Mouse (Mus musculus) CH12.LX (cell line): ENCODE measurements around the gene Mgat4d. TPM values are rescaled to one million over a fixed set of nuclear protein-coding genes. Genes with fewer than 3 reads are reported as not detected.

Source experiments
- DNase-seq: peaks from one replicate; pipeline ENCODE4 v3.0.0-alpha.2; 2013; ENCODE audit errors: extremely low read depth
- H3K27ac ChIP-seq: 2 replicates; pipeline ENCODE4 v1.5.1; 2012; ENCODE audit warnings: low read depth, mild to moderate bottlenecking, control low read depth, moderate library complexity; ENCODE audit not compliant: insufficient read depth
- H3K27me3 ChIP-seq: replicated peaks from 2 replicates; pipeline ENCODE3; 2012; ENCODE audit warnings: inconsistent platforms
- H3K36me3 ChIP-seq, 2 experiments: replicated peaks in 1 of 2; 2 replicates each; pipeline versions ENCODE3 to v1.6.1; 2012; ENCODE audit warnings: inconsistent platforms in 1 of 2, low read length in 1 of 2, mild to moderate bottlenecking in 1 of 2, mixed read lengths in 1 of 2, moderate library complexity in 1 of 2; ENCODE audit not compliant: control insufficient read depth in 1 of 2, insufficient read depth in 1 of 2
- H3K4me1 ChIP-seq, 2 experiments: 2 replicates each; pipeline ENCODE4 v1.6.1; 2012; ENCODE audit warnings: inconsistent platforms in 1 of 2, moderate library complexity in 1 of 2; ENCODE audit not compliant: insufficient read depth in 2 of 2, control insufficient read depth in 1 of 2
- H3K4me2 ChIP-seq: 2 replicates; pipeline ENCODE4 v1.6.1; 2012; ENCODE audit warnings: low read depth, mild to moderate bottlenecking, control low read depth; ENCODE audit not compliant: poor library complexity, insufficient read depth, severe bottlenecking
- H3K4me3 ChIP-seq, 3 experiments: fragments of 150-350 bp in 1 of 3; sonication (generic) in 1 of 3; replicated peaks in 1 of 3; 2 replicates each; pipeline versions ENCODE3 to v1.5.1; 2011 to 2012; ENCODE audit warnings: low read depth in 2 of 3, low read length in 2 of 3, mild to moderate bottlenecking in 2 of 3, moderate library complexity in 2 of 3, control low read depth in 1 of 3, improper control_type of control experiment in 1 of 3, inconsistent platforms in 1 of 3, mixed read lengths in 1 of 3; ENCODE audit not compliant: poor library complexity in 1 of 3
- H3K79me2 ChIP-seq: replicated peaks from 2 replicates; pipeline ENCODE4 v1.6.1; 2012; ENCODE audit warnings: mild to moderate bottlenecking, moderate library complexity; ENCODE audit not compliant: control insufficient read depth, poor library complexity, insufficient read depth, severe bottlenecking; ENCODE audit errors: extremely low read depth
- H3K9ac ChIP-seq: 2 replicates; pipeline ENCODE4 v1.6.1; 2012; ENCODE audit warnings: low read depth, mild to moderate bottlenecking, control low read depth, moderate library complexity; ENCODE audit not compliant: insufficient read depth
- H3K9me3 ChIP-seq: replicated peaks from 2 replicates; pipeline ENCODE3; 2012; ENCODE audit warnings: low read length, inconsistent platforms, mixed read lengths
- BHLHE40 ChIP-seq: IDR thresholded peaks from 2 replicates; pipeline ENCODE4 v1.6.1; 2011; ENCODE audit warnings: mild to moderate bottlenecking, low read depth, low read length, improper control_type of control experiment
- CHD1 ChIP-seq: IDR thresholded peaks from 2 replicates; pipeline ENCODE4 v1.6.1; 2012; ENCODE audit warnings: low read depth, low read length, improper control_type of control experiment, inconsistent platforms
- CHD2 ChIP-seq: IDR thresholded peaks from 2 replicates; pipeline ENCODE4 v1.6.1; 2011; ENCODE audit warnings: low read length, improper control_type of control experiment
- ELF1 ChIP-seq: IDR thresholded peaks from 2 replicates; pipeline ENCODE4 v1.6.1; 2014; ENCODE audit warnings: low read depth, mild to moderate bottlenecking, inconsistent platforms, low read length, improper control_type of control experiment
- EP300 ChIP-seq: IDR thresholded peaks from 2 replicates; pipeline ENCODE4 v1.6.1; 2011; ENCODE audit warnings: low read length, improper control_type of control experiment
- ETS1 ChIP-seq: conservative IDR thresholded peaks from 2 replicates; pipeline ENCODE4 v1.6.1; 2012; ENCODE audit warnings: low read depth, mild to moderate bottlenecking, inconsistent platforms, low read length, improper control_type of control experiment, moderate library complexity
- GABPA ChIP-seq: IDR thresholded peaks from 2 replicates; pipeline ENCODE4 v1.6.1; 2012; ENCODE audit warnings: low read depth, low read length, improper control_type of control experiment, inconsistent platforms; ENCODE audit not compliant: insufficient replicate concordance
- HCFC1 ChIP-seq: IDR thresholded peaks from 2 replicates; pipeline ENCODE4 v1.6.1; 2012; ENCODE audit warnings: low read depth, mild to moderate bottlenecking, inconsistent platforms, low read length, improper control_type of control experiment
- IRF4 ChIP-seq: IDR thresholded peaks from 2 replicates; pipeline ENCODE4 v1.6.1; 2014; ENCODE audit warnings: low read depth, mild to moderate bottlenecking, inconsistent platforms, low read length, improper control_type of control experiment
- JUN ChIP-seq: IDR thresholded peaks from 2 replicates; pipeline ENCODE4 v1.6.1; 2011; ENCODE audit warnings: low read depth, mild to moderate bottlenecking, low read length, improper control_type of control experiment, moderate library complexity; ENCODE audit not compliant: insufficient read depth
- JUND ChIP-seq: conservative IDR thresholded peaks from 2 replicates; pipeline ENCODE4 v1.6.1; 2011; ENCODE audit warnings: low read depth, low read length, improper control_type of control experiment
- MAFK ChIP-seq: IDR thresholded peaks from 2 replicates; pipeline ENCODE4 v1.6.1; 2011; ENCODE audit warnings: low read length, improper control_type of control experiment; ENCODE audit not compliant: insufficient replicate concordance
- MAX ChIP-seq: IDR thresholded peaks from 2 replicates; pipeline ENCODE4 v1.6.1; 2011; ENCODE audit warnings: low read length, improper control_type of control experiment
- MAZ ChIP-seq: IDR thresholded peaks from 2 replicates; pipeline ENCODE4 v1.6.1; 2012; ENCODE audit warnings: low read depth, mild to moderate bottlenecking, inconsistent platforms, low read length, improper control_type of control experiment, moderate library complexity
- MEF2A ChIP-seq: IDR thresholded peaks from 2 replicates; pipeline ENCODE4 v1.6.1; 2014; ENCODE audit warnings: low read depth, mild to moderate bottlenecking, inconsistent platforms, low read length, improper control_type of control experiment, borderline replicate concordance
- MXI1 ChIP-seq: IDR thresholded peaks from 2 replicates; pipeline ENCODE4 v1.6.1; 2011; ENCODE audit warnings: mild to moderate bottlenecking, low read depth, low read length, improper control_type of control experiment
- MYC ChIP-seq: IDR thresholded peaks from 2 replicates; pipeline ENCODE4 v1.6.1; 2011; ENCODE audit warnings: low read depth, mild to moderate bottlenecking, improper control_type of control experiment, low read length
- NELFE ChIP-seq: IDR thresholded peaks from 2 replicates; pipeline ENCODE4 v1.6.1; 2011; ENCODE audit warnings: low read depth, low read length, improper control_type of control experiment
- POLR2A ChIP-seq: IDR thresholded peaks from 2 replicates; pipeline ENCODE4 v1.6.1; 2011; ENCODE audit warnings: low read depth, mild to moderate bottlenecking, improper control_type of control experiment, low read length
- RAD21 ChIP-seq: IDR thresholded peaks from 2 replicates; pipeline ENCODE4 v1.6.1; 2011; ENCODE audit warnings: low read depth, mild to moderate bottlenecking, low read length, improper control_type of control experiment, moderate library complexity
- RCOR1 ChIP-seq: conservative IDR thresholded peaks from 2 replicates; pipeline ENCODE4 v1.6.1; 2012; ENCODE audit warnings: low read depth, mild to moderate bottlenecking, inconsistent platforms, low read length, improper control_type of control experiment
- SIN3A ChIP-seq: IDR thresholded peaks from 2 replicates; pipeline ENCODE4 v1.6.1; 2012; ENCODE audit warnings: low read length, improper control_type of control experiment, inconsistent platforms
- SMC3 ChIP-seq: IDR thresholded peaks from 2 replicates; pipeline ENCODE4 v1.6.1; 2011; ENCODE audit warnings: low read depth, low read length, improper control_type of control experiment
- USF1 ChIP-seq: IDR thresholded peaks from 2 replicates; pipeline ENCODE4 v1.6.1; 2014; ENCODE audit warnings: low read depth, mild to moderate bottlenecking, inconsistent platforms, low read length, improper control_type of control experiment
- ZKSCAN1 ChIP-seq: IDR thresholded peaks from 2 replicates; pipeline ENCODE4 v1.6.1; 2012; ENCODE audit warnings: low read depth, inconsistent platforms, low read length, improper control_type of control experiment, borderline replicate concordance
- ZNF384 ChIP-seq: IDR thresholded peaks from 2 replicates; pipeline ENCODE4 v1.6.1; 2012; ENCODE audit warnings: low read depth, low read length, improper control_type of control experiment, inconsistent platforms
- dilution Hi-C: fragments of 300-500 bp; cut with MboI; formaldehyde crosslinking; loops from 2 replicates; pipeline ENCODE4 v1.14.3; 2020; ENCODE audit warnings: low sequenced_read_pairs; ENCODE audit not compliant: extremely low pct_unique_long_range_greater_than_20kb, extremely low pct_ligation_motif_present
- in situ Hi-C: fragments of 300-500 bp; cut with MboI; formaldehyde crosslinking; loops from 3 replicates; pipeline ENCODE4 v1.14.3; 2019; ENCODE audit warnings: low sequenced_read_pairs, low pct_ligation_motif_present, low pct_unique_long_range_greater_than_20kb, mixed read lengths
- polyA plus RNA-seq: library from polyadenylated mRNA; unstranded; fragments of >175 nt; gene quantifications from 2 replicates; pipeline ENCODE4 v1.2.1, GENCODE M21; 2012; ENCODE audit warnings: low read depth; ENCODE audit not compliant: insufficient read length
- total RNA-seq, 2 experiments: library from RNA; depleted of rRNA; stranded (reverse); fragments of 300-350 nt in 1 of 2; fragments of >200 nt in 1 of 2; gene quantifications; 2 replicates each; pipeline ENCODE4 v1.2.3; 2012 to 2014

Mgat4d gene
- total and polyA plus RNA-seq, 3 experiments, result 0.17 TPM; not detected in 2

DNA sequence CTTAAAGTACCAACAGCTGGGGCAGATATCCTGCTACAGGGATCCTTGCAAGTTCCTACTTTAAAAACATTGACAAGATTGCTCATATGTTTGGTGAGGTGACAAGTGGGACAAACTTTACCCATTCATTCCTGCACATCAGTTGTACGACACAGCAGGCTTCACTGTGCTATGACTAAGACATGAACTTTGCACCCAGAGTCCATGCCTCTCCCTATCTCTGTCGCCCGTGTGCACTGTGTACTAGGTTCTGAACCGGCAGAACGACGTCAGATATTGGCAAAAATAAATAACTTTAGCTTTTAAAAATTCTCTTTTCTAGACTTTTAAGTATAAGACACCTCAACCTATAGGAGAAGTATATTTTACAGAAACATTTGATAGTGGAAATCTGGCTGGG is 48.4 kb downstream of the Mgat4d start:
- H3K9ac ChIP-seq, result no peak overlapping the region
- H3K4me2 ChIP-seq, result no peak overlapping the region
- in situ Hi-C loops, result no loop called here
- no peak for DNase-seq
- H3K9me3 ChIP-seq, result peaks cover 5% of the 10 kb centered on the region
- H3K4me1 ChIP-seq, result peaks cover 4 to 20% of the 10 kb centered on the region in 2 experiments
- no peak overlapping the region for H3K4me3 ChIP-seq
- dilution Hi-C loops, result no loop called here
- no peak overlapping the region for H3K27ac ChIP-seq
- no peaks in the 10 kb centered on the region for H3K36me3 ChIP-seq
- H3K79me2 ChIP-seq, result no peaks in the 10 kb centered on the region
- H3K27me3 ChIP-seq, result no peaks in the 10 kb centered on the region
- TF ChIP-seq POLR2A, result no peak
- TF ChIP-seq MYC, result no peak
- TF ChIP-seq RCOR1, result no peak
- TF ChIP-seq USF1, result no peak
- TF ChIP-seq MAFK, result no peak
- TF ChIP-seq MAZ, result no peak
- TF ChIP-seq SMC3, result no peak
- no peak for TF ChIP-seq MAX
- no peak for TF ChIP-seq JUN

DNA sequence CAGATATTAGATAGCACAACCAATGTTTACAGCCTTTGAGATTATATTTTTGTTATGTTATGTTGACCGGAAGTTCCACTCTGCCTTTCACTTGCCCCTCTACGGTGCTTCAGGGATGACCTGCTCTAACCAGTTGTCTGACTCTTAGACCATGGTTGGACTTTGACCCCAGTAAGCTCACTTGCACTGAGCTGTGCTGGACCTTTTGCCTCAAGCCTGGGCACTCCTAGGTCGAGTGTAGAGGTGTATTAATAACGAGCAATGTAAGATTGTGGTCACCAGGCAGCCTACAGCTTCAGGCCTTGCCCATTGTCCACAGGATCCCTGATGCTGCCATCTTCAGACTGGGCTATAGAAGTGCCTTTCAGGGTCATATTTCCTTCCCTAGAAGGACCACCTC is 49.5 kb downstream of the Mgat4d start:
- dilution Hi-C loops, result no loop called here
- in situ Hi-C loops, result no loop called here

DNA sequence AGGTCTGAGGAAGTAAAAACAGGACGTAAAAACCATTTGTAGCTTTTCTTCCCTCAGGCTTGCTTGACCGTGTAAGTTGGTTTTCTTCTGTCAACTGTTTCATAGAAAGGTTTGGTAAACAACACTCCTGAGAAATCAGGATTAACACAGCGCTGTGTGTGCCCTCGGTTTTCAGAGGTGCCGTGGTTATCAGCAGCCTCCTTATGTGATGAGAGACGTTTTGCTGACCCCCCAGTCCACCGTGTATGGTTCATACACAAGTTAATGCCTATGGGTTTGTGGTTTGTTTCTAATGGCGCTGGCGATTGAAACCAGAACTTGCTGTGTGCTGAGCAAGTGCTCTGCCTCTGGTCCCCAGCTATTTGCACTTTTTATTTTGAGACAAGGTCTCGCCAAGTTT is 57.3 kb downstream of the Mgat4d start:
- Histone ChIP-seq H3K4me1 (no peaks in the 10 kb centered on the region), H3K36me3 (no peaks in the 10 kb centered on the region), H3K27me3 (no peaks in the 10 kb centered on the region), H3K9me3 (no peaks in the 10 kb centered on the region), H3K79me2 (no peaks in the 10 kb centered on the region), H3K9ac (no peak overlapping the region), H3K27ac (no peak overlapping the region), H3K4me2 (no peak overlapping the region), H3K4me3 (no peak overlapping the region)
- dilution Hi-C loops, result no loop called here
- TF ChIP-seq CHD1, result no peak
- TF ChIP-seq HCFC1, result no peak
- no peak for TF ChIP-seq NELFE
- no peak for TF ChIP-seq MEF2A
- TF ChIP-seq GABPA, result no peak
- no peak for TF ChIP-seq IRF4
- TF ChIP-seq RCOR1, result no peak
- TF ChIP-seq ZKSCAN1, result no peak
- TF ChIP-seq BHLHE40, result no peak
- TF ChIP-seq ZNF384, result no peak
- TF ChIP-seq USF1, result no peak
- in situ Hi-C loops, result no loop called here
- DNase-seq, result no peak

More for the DNA sequence above, 49.5 kb downstream of the Mgat4d start:
- H3K27ac ChIP-seq, result no peak overlapping the region
- H3K4me1 ChIP-seq, result peaks cover 4 to 20% of the 10 kb centered on the region in 2 experiments
- no peaks in the 10 kb centered on the region for H3K79me2 ChIP-seq
- H3K4me2 ChIP-seq, result no peak overlapping the region
- no peaks in the 10 kb centered on the region for H3K27me3 ChIP-seq
- peaks cover 5% of the 10 kb centered on the region for H3K9me3 ChIP-seq
- DNase-seq, result no peak
- no peak overlapping the region for H3K4me3 ChIP-seq
- no peak overlapping the region for H3K9ac ChIP-seq
- H3K36me3 ChIP-seq, result no peaks in the 10 kb centered on the region
- no peak for TF ChIP-seq JUND
- TF ChIP-seq CHD2, result no peak
- no peak for TF ChIP-seq MAFK
- no peak for TF ChIP-seq ELF1
- no peak for TF ChIP-seq SMC3
- TF ChIP-seq EP300, result no peak
- TF ChIP-seq IRF4, result no peak
- TF ChIP-seq CHD1, result no peak
- TF ChIP-seq SIN3A, result no peak
- TF ChIP-seq MXI1, result no peak
- no peak for TF ChIP-seq MAZ
- no peak for TF ChIP-seq POLR2A
- TF ChIP-seq ETS1, result no peak
- no peak for TF ChIP-seq RAD21
- no peak for TF ChIP-seq MYC
- TF ChIP-seq MEF2A, result no peak
- no peak for TF ChIP-seq RCOR1
- no peak for TF ChIP-seq NELFE
